Mouse (Mus musculus): ENCODE measurements around the gene Socs2.

Socs2 gene

DNA sequence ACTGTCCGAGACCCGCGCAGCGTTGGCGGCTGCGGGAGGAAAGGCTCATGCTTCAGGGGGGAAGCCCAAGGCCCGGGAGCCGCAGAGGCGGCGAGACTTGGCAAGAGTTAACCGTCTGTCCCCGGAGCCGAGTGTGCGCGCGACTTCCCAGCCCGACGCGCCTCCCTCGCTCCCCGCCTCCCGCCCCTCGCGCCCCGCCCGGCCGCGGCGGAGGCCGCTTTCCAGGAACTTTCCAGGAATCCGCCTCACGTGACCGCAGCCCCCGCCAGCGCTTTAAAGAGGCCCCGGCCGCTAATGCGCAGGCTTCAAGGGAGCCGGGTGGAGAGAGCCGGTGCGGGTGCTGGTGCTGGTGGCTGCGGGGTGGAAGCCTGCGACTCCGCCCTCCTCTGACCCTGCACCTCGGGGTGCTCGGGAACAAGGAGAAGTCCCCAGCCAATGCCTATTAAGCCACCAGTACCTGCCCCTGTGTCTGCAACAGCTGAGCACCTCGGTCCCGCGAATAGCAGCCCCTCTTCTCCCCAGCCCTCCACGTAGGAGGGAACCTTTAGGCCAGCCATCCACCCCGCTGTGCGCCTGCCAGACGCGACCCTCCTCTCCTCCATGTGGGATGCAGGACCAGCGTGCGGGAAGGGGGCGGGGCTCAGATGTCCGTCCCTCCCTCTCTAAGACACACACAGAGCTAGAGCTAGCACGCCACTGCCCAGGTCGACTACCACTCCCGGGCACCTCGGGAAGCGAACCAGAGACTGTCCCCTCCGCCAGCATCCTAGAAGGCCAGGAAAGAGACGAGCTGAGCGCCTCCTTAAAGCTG is at the start of gene Socs2:
Gene Socs2, minus strand, starts transcription at position 496 of the 811 bp plus-strand sequence.
- DNase-seq: peak; percentile 94 to 95

- DNase-seq: no peak
These were observed 48.5 kb upstream of the Socs2 start for GRCm38 (mm10) chr10:95465485-95465896.

GRCm38 (mm10) chr10:95464527-95464926 is 47.5 kb upstream of the Socs2 start:
- no peak for DNase-seq

DNA sequence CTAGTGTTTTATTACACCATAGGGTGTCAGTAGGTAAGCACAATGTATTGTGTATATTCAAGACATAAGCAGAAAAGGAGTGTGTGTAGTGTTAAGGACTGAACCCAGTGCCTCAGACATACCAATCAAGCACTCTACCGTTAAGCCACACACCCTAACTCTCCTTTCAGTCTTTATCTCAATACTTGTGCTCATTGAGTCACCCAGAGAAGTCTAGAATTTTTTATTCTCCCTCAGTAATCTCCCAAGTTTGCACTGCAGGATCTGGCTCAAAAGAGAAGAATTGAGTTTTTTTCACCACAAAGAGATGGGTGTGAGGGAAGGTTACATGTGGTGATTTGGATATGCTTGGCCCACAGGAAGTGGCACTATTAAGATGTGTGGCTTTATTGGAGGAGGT is 45.3 kb upstream of the Socs2 start:
- no peak for DNase-seq

- no peak for DNase-seq
These were observed 44.1 kb upstream of the Socs2 start for GRCm38 (mm10) chr10:95461053-95461553.

- DNase-seq: no peak
These were observed 41.2 kb upstream of the Socs2 start for GRCm38 (mm10) chr10:95458050-95458806.

DNA sequence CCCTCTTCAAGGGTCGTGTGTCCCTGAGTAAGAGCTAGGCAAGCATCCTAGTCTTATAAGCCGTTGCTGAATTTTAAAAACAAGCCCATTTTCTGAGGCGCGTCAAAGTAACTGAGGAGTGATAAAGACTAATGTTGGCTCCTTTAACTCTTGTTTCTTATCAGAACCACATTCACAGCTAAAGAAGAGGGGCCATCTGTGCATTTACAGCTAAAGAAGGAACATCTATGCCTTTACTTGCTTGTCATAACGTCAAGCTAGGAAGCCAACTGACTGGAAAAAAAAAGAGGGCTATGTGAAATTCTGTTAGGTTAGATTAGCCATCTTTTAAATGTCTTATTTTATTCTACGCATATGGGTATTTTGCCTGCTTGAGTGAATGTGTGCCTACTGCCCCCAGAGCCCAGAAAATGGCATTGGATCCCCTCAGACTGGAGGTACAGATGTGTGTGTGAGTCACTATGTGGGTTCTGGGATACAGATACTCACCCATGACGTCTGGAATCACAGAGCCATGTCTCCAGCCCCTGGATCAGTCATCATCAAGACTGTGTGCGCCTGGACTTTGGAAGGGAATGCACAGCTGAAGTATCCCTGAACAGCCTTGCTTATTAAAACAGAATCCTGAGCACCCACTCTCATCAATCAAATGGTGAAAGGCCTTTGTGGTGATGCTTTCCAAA is 40.5 kb upstream of the Socs2 start:
- no peak for DNase-seq

GRCm38 (mm10) chr10:95456103-95456502 is 39.1 kb upstream of the Socs2 start:
- DNase-seq: no peak

- no peak for DNase-seq
These were observed 36.3 kb upstream of the Socs2 start for GRCm38 (mm10) chr10:95453282-95453681.

- no peak for DNase-seq
These were observed 32.1 kb upstream of the Socs2 start for GRCm38 (mm10) chr10:95449033-95449432.

DNA sequence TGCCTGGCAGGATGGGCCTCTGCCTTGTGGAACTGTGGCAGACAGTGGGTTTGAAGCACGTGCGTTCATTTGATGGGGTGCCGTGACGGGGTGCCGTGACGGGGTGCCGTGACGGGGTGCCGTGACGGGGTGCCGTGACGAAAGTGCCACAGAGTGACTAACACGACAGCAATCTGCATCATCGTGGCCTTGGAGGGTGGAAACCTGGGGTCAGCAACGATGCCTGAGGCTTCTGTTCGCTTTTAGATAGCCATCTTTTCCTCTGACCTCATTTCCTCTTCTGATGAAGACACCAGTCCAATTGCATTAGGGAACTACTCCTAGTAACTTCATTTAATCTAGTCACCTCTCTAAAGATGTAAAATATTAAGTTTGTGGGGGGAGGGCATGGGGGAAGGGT is 31.0 kb upstream of the Socs2 start:
- DNase-seq: no peak

GRCm38 (mm10) chr10:95445104-95446056 is 28.4 kb upstream of the Socs2 start:
- DNase-seq: peak; percentile 41 to 70

GRCm38 (mm10) chr10:95442334-95442733 is 25.4 kb upstream of the Socs2 start:
- no peak for DNase-seq

DNA sequence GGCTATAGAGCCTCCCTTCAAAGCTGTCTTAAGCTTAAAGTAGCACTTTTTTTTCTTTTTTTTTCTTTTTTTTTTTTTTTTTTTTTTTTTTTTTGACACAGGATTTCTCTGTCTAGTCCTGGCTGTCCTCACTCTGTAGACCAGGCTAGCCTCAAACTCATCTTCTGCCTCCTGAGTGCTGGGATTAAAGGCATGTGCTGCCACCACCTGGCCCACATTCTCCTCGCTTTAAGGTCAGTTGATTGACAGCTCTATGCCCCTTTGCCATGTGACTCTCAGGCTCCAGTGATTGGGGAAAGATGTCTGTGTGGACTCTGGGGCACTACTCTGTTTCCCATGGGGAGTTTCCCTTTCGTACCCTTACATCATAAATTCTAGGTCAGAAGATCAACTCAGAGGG is 23.6 kb upstream of the Socs2 start:
- DNase-seq: no peak

DNA sequence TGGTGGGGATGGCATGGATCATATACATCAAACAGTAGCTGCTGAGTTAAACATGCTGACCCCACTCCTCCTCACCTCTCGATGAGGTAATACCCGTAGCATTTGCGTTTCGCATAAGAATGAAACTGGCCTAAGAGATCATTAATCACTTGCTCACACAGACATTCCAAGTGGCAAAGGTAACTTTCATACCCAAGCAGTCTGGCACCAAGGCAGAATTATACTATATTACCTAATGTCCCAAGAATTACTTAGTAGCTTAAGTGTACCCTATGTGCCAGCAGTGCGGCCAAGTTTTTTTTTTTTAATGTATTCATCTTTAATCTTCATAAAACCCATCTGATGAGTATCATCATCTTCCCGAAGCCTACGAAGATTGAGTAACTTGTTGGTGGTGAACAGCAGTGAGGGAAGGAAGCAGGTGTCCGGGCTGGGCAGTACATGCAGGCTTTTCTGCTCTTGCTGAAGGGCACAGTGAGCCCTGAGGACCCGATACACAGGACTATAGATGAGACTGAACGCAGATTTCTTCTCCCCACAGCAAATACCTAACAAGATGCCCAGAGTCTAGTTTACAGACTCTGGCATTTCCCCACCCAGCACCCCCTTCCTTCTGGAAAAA is 22.8 kb upstream of the Socs2 start:
- DNase-seq: no peak

DNA sequence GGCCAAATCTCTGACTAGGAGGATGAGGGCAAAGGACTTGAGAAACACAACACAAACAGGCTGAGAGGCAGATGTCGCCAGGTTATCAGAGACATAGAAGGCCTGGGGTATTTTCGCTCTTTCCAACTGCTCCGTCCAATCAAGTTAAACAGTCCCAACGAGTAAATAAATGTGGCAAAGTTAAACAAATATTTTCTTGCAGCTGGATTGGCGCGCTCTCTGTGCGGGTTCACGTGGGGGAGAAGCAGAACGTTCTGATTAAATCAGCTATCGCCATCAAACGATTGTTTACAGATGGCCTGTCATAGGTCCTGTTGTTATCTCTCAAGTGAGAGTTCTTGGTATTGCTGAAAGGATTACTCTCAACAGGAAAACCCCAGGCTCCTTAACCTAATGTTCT is 22.0 kb upstream of the Socs2 start:
- DNase-seq: no peak

- no peak for DNase-seq
These were observed 13.3 kb upstream of the Socs2 start for GRCm38 (mm10) chr10:95430271-95430670.

- DNase-seq: no peak
These were observed 12.1 kb upstream of the Socs2 start for GRCm38 (mm10) chr10:95429111-95429510.

- DNase-seq: no peak
These were observed 9.5 kb upstream of the Socs2 start for GRCm38 (mm10) chr10:95426207-95427115.

DNA sequence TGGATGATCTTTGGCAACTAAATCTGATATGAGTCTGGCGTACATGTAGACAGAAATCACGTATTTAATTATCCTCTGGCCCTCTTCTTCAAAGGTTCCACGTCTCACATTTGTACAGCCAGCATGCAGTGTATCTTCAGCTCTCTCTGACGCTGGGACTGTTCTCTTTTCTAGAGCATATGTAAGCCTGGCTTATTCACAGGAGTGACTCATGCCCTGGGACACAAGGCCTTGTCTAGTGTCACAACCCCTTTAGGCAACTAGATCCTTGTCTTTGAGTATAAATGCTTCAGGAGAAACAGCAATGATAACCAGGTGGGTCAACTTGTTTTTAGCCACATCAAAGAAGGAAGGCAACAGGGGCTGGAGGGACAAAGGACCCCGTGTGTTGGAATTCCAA is 5.7 kb upstream of the Socs2 start:
- no peak for DNase-seq

DNA sequence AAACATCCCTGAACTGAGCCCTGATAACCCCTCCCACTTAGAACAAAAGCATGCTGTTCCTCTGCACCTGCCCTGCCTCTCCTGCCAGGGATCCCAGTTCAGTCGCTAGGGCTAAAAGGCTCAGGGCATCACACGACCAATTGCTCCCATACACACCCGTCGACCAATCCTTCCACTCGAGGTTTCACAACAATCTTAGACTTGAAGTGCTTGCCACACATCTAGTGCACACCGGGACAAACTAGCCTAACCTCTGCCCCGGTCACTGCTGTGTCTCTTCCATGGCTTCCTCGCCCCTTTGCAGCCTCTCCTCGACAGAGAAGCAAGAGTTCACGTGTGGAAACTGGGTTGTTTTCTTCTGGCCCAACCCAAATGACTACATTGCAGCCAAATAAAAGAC is 3.3 kb upstream of the Socs2 start:
- DNase-seq: no peak
